Mouse (Mus musculus) ES-Bruce4 (cell line): ENCODE measurements around the gene Spryd7.

ENCODE experiments used
- CTCF ChIP-seq: IDR thresholded peaks from one replicate; pipeline ENCODE4 v1.8.1; 2011; ENCODE audit warnings: low read depth, low read length
- EP300 ChIP-seq: IDR thresholded peaks from 2 replicates; pipeline ENCODE4 v1.6.1; 2011; ENCODE audit warnings: low read depth, low read length; ENCODE audit not compliant: insufficient read depth
- POLR2A ChIP-seq: IDR thresholded peaks from one replicate; pipeline ENCODE4 v1.8.1; 2011; ENCODE audit warnings: low read length; ENCODE audit not compliant: insufficient read depth

GRCm38 (mm10) chr14:61596719-61597426, 40.2 kb upstream of the Spryd7 start:
- no peak for TF ChIP-seq POLR2A
- no peak for TF ChIP-seq CTCF
- no peak for TF ChIP-seq EP300
